Mouse (Mus musculus) liver, embryonic 14.5 days (tissue): ENCODE data around the gene Frmpd4.

Experiments
- CTCF ChIP-seq: IDR thresholded peaks from 2 replicates; pipeline ENCODE4 v1.5.1; 2016; ENCODE audit warnings: antibody characterized with exemption, low read depth, control low read depth
- EP300 ChIP-seq: IDR thresholded peaks from 2 replicates; pipeline ENCODE4 v1.6.1; 2016; ENCODE audit warnings: antibody characterized with exemption, low read depth

DNA sequence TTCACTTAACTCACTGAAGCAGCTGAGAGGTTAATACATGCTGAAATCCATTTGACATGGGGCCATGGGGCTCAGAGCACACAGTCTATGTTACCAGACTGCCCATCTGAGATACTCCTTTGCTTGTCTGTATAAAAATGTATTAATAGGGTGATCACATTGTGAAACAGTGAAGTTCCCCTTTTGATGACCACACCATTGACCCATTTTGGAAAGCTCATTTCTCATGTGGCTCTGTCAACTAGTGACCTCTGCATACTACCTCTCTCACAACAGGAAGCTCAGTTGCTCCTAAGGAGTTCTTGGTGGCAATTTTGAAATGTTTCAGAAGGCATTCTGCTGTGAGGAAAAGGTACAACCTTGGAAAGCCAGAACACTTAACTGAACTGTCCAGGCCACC, 1142.1 kb downstream of the Frmpd4 start:
- no peak for TF ChIP-seq EP300
- TF ChIP-seq CTCF, result no peak
